Mouse (Mus musculus) MEL (cell line): ENCODE measurements around the gene Psmg3. TPM values are rescaled to one million over a fixed set of nuclear protein-coding genes. Genes with fewer than 3 reads are reported as not detected.

Source experiments
- DNase-seq: peaks from one replicate; pipeline ENCODE4 v3.0.0; 2011; ENCODE audit warnings: low read depth, low spot score
- H3K27ac ChIP-seq: 2 replicates; pipeline ENCODE4 v1.5.1; 2012; ENCODE audit warnings: low read depth, mild to moderate bottlenecking, control low read depth, low read length, moderate library complexity; ENCODE audit not compliant: control insufficient read depth
- H3K27me3 ChIP-seq, 2 experiments: fragments of 150-350 bp in 1 of 2; sonication (generic) in 1 of 2; 2 replicates each; pipeline ENCODE4 v1.6.1; 2012; ENCODE audit warnings: low read length in 2 of 2, mild to moderate bottlenecking in 2 of 2, improper control_type of control experiment in 1 of 2, moderate library complexity in 1 of 2; ENCODE audit not compliant: insufficient read depth in 2 of 2, control insufficient read depth in 1 of 2
- H3K36me3 ChIP-seq, 2 experiments: 2 replicates each; pipeline ENCODE4 v1.6.1; 2012 to 2014; ENCODE audit warnings: low read length in 2 of 2, improper control_type of control experiment in 1 of 2, inconsistent platforms in 1 of 2, mild to moderate bottlenecking in 1 of 2; ENCODE audit not compliant: insufficient read depth in 2 of 2, control insufficient read depth in 1 of 2
- H3K4me1 ChIP-seq, 2 experiments: fragments of 150-350 bp in 1 of 2; sonication (generic) in 1 of 2; 2 replicates each; pipeline ENCODE4 v1.6.1; 2012; ENCODE audit warnings: low read length in 2 of 2, improper control_type of control experiment in 1 of 2, mild to moderate bottlenecking in 1 of 2; ENCODE audit not compliant: insufficient read depth in 2 of 2, control insufficient read depth in 1 of 2
- H3K4me3 ChIP-seq, 2 experiments: fragments of 150-350 bp in 1 of 2; sonication (generic) in 1 of 2; 2 replicates each; pipeline ENCODE4 v1.5.1; 2012; ENCODE audit warnings: low read depth in 2 of 2, low read length in 2 of 2, mild to moderate bottlenecking in 2 of 2, moderate library complexity in 2 of 2, control low read depth in 1 of 2, improper control_type of control experiment in 1 of 2; ENCODE audit not compliant: control insufficient read depth in 1 of 2, insufficient read depth in 1 of 2
- H3K79me2 ChIP-seq: 2 replicates; pipeline ENCODE4 v1.6.1; 2012; ENCODE audit warnings: mild to moderate bottlenecking, low read length, moderate library complexity; ENCODE audit not compliant: control insufficient read depth, poor library complexity, insufficient read depth
- H3K9ac ChIP-seq: 2 replicates; pipeline ENCODE4 v1.6.1; 2012; ENCODE audit warnings: low read depth, mild to moderate bottlenecking, control low read depth, low read length, moderate library complexity; ENCODE audit not compliant: control insufficient read depth, poor library complexity, severe bottlenecking
- H3K9me3 ChIP-seq: fragments of 150-350 bp; sonication (generic); replicated peaks from 2 replicates; pipeline ENCODE4 v1.6.1; 2012; ENCODE audit warnings: mild to moderate bottlenecking, low read length, improper control_type of control experiment, moderate library complexity; ENCODE audit not compliant: insufficient read depth
- BHLHE40 ChIP-seq: IDR thresholded peaks from 2 replicates; pipeline ENCODE4 v1.6.1; 2012; ENCODE audit warnings: low read depth, mild to moderate bottlenecking, inconsistent platforms, low read length, improper control_type of control experiment, borderline replicate concordance
- CHD1 ChIP-seq: IDR thresholded peaks from 2 replicates; pipeline ENCODE4 v1.6.1; 2012; ENCODE audit warnings: low read depth, mild to moderate bottlenecking, inconsistent platforms, low read length, improper control_type of control experiment
- CHD2 ChIP-seq: IDR thresholded peaks from 2 replicates; pipeline ENCODE4 v1.6.1; 2011; ENCODE audit warnings: low read length, improper control_type of control experiment
- CTCF ChIP-seq, 3 experiments: IDR thresholded peaks in 2 of 3; conservative IDR thresholded peaks in 1 of 3; 2 replicates each; pipeline ENCODE4 v1.5.1; 2011 to 2012; ENCODE audit warnings: low read length in 3 of 3, low read depth in 2 of 3, mild to moderate bottlenecking in 2 of 3, improper control_type of control experiment in 1 of 3, inconsistent platforms in 1 of 3, mixed read lengths in 1 of 3, moderate library complexity in 1 of 3; ENCODE audit not compliant: control insufficient read depth in 1 of 3, insufficient read depth in 1 of 3, poor library complexity in 1 of 3, severe bottlenecking in 1 of 3
- E2F4 ChIP-seq: IDR thresholded peaks from 2 replicates; pipeline ENCODE4 v1.6.1; 2011; ENCODE audit warnings: low read depth, low read length, improper control_type of control experiment, borderline replicate concordance
- ELF1 ChIP-seq: IDR thresholded peaks from 2 replicates; pipeline ENCODE4 v1.6.1; 2014; ENCODE audit warnings: low read depth, mild to moderate bottlenecking, inconsistent platforms, low read length, improper control_type of control experiment, moderate library complexity
- EP300 ChIP-seq, 2 experiments: IDR thresholded peaks; 2 replicates each; pipeline ENCODE4 v1.6.1; 2011; ENCODE audit warnings: improper control_type of control experiment in 2 of 2, low read length in 2 of 2, low read depth in 1 of 2, mild to moderate bottlenecking in 1 of 2
- ETS1 ChIP-seq: IDR thresholded peaks from 2 replicates; pipeline ENCODE4 v1.6.1; 2012; ENCODE audit warnings: low read depth, mild to moderate bottlenecking, inconsistent platforms, low read length, improper control_type of control experiment, moderate library complexity
- GATA1 ChIP-seq: IDR thresholded peaks from 2 replicates; pipeline ENCODE4 v1.6.1; 2011; ENCODE audit warnings: low read depth, low read length, improper control_type of control experiment
- HCFC1 ChIP-seq: IDR thresholded peaks from 2 replicates; pipeline ENCODE4 v1.6.1; 2012; ENCODE audit warnings: low read depth, mild to moderate bottlenecking, inconsistent platforms, low read length, improper control_type of control experiment, moderate library complexity
- JUND ChIP-seq: IDR thresholded peaks from 2 replicates; pipeline ENCODE4 v1.6.1; 2011; ENCODE audit warnings: low read depth, mild to moderate bottlenecking, improper control_type of control experiment, low read length
- MAFK ChIP-seq: IDR thresholded peaks from 2 replicates; pipeline ENCODE4 v1.6.1; 2011; ENCODE audit warnings: low read depth, mild to moderate bottlenecking, low read length, improper control_type of control experiment, borderline replicate concordance
- MAX ChIP-seq: IDR thresholded peaks from 2 replicates; pipeline ENCODE4 v1.6.1; 2011; ENCODE audit warnings: low read length, improper control_type of control experiment
- MYB ChIP-seq: IDR thresholded peaks from 2 replicates; pipeline ENCODE4 v1.6.1; 2011; ENCODE audit warnings: mild to moderate bottlenecking, low read depth, low read length, improper control_type of control experiment
- NELFE ChIP-seq: IDR thresholded peaks from 2 replicates; pipeline ENCODE4 v1.6.1; 2011; ENCODE audit warnings: low read depth, low read length, improper control_type of control experiment
- NRF1 ChIP-seq: IDR thresholded peaks from 2 replicates; pipeline ENCODE4 v1.6.1; 2014; ENCODE audit warnings: low read depth, mild to moderate bottlenecking, inconsistent platforms, low read length, improper control_type of control experiment, moderate library complexity; ENCODE audit not compliant: poor library complexity, insufficient read depth, severe bottlenecking
- POLR2A ChIP-seq, 2 experiments: IDR thresholded peaks; 2 replicates each; pipeline ENCODE4 v1.6.1; 2011 to 2012; ENCODE audit warnings: low read length in 2 of 2, mild to moderate bottlenecking in 2 of 2, control low read depth in 1 of 2, improper control_type of control experiment in 1 of 2, low read depth in 1 of 2, moderate library complexity in 1 of 2; ENCODE audit not compliant: control insufficient read depth in 1 of 2, insufficient read depth in 1 of 2, poor library complexity in 1 of 2
- POLR2AphosphoS2 ChIP-seq: IDR thresholded peaks from 2 replicates; pipeline ENCODE4 v1.6.1; 2011; ENCODE audit warnings: low read length, improper control_type of control experiment
- POLR2AphosphoS5 ChIP-seq: IDR thresholded peaks from 2 replicates; pipeline ENCODE4 v1.6.1; 2012; ENCODE audit warnings: low read depth, borderline replicate concordance, mild to moderate bottlenecking, inconsistent platforms, low read length, moderate library complexity, mixed read lengths
- RAD21 ChIP-seq: IDR thresholded peaks from 2 replicates; pipeline ENCODE4 v1.6.1; 2011; ENCODE audit warnings: mild to moderate bottlenecking, low read depth, low read length, improper control_type of control experiment
- RCOR1 ChIP-seq: IDR thresholded peaks from 2 replicates; pipeline ENCODE4 v1.6.1; 2012; ENCODE audit warnings: low read depth, mild to moderate bottlenecking, inconsistent platforms, low read length, improper control_type of control experiment
- SMC3 ChIP-seq: IDR thresholded peaks from 2 replicates; pipeline ENCODE4 v1.6.1; 2011; ENCODE audit warnings: low read depth, low read length, improper control_type of control experiment
- TCF12 ChIP-seq: IDR thresholded peaks from 2 replicates; pipeline ENCODE4 v1.6.1; 2014; ENCODE audit warnings: low read depth, mild to moderate bottlenecking, inconsistent platforms, low read length, improper control_type of control experiment, moderate library complexity
- UBTF ChIP-seq: IDR thresholded peaks from 2 replicates; pipeline ENCODE4 v1.6.1; 2012; ENCODE audit warnings: low read depth, mild to moderate bottlenecking, inconsistent platforms, low read length, improper control_type of control experiment, moderate library complexity, borderline replicate concordance; ENCODE audit not compliant: insufficient read depth
- USF1 ChIP-seq: IDR thresholded peaks from 2 replicates; pipeline ENCODE4 v1.6.1; 2014; ENCODE audit warnings: low read depth, mild to moderate bottlenecking, inconsistent platforms, low read length, improper control_type of control experiment, moderate library complexity
- ZC3H11A ChIP-seq: IDR thresholded peaks from 2 replicates; pipeline ENCODE4 v1.6.1; 2012; ENCODE audit warnings: low read depth, mild to moderate bottlenecking, inconsistent platforms, low read length, improper control_type of control experiment
- ZKSCAN1 ChIP-seq: IDR thresholded peaks from 2 replicates; pipeline ENCODE4 v1.6.1; 2012; ENCODE audit warnings: low read depth, mild to moderate bottlenecking, inconsistent platforms, low read length, improper control_type of control experiment, moderate library complexity
- ZMIZ1 ChIP-seq: IDR thresholded peaks from 2 replicates; pipeline ENCODE4 v1.6.1; 2012; ENCODE audit warnings: low read depth, mild to moderate bottlenecking, inconsistent platforms, low read length, improper control_type of control experiment, moderate library complexity
- ZNF384 ChIP-seq: IDR thresholded peaks from 2 replicates; pipeline ENCODE4 v1.6.1; 2012; ENCODE audit warnings: low read depth, mild to moderate bottlenecking, inconsistent platforms, low read length, improper control_type of control experiment
- polyA plus RNA-seq, 2 experiments: library from polyadenylated mRNA; stranded (reverse) in 1 of 2; unstranded in 1 of 2; fragments of >175 nt in 1 of 2; fragments of >200 nt in 1 of 2; gene quantifications; 2 replicates each; pipeline versions ENCODE4 v1.2.1 to v1.2.4; 2012; ENCODE audit warnings: low replicate concordance in 2 of 2, low read depth in 1 of 2; ENCODE audit not compliant: insufficient read length in 2 of 2, insufficient read depth in 1 of 2, missing spikeins in 1 of 2
- total RNA-seq: library from RNA; depleted of rRNA; stranded (reverse); fragments of 300-350 nt; gene quantifications from 2 replicates; pipeline ENCODE4 v1.2.3, GENCODE M21; 2012

Psmg3 gene
- total and polyA plus RNA-seq, 3 experiments = 75.4 to 81.9 TPM; not detected in 1

GRCm38 (mm10) chr5:139794137-139794536, 32.5 kb downstream of the Psmg3 start:
- Histone ChIP-seq H3K36me3 (peaks cover 0 to 12% of the 10 kb centered on the region in 2 experiments; a peak in 3 of 4 replicates), H3K79me2 (peaks cover 68% of the 10 kb centered on the region), H3K27ac (peak overlapping the region; percentile 91), H3K4me3 (peak overlapping the region; percentile 23 to 78), H3K4me1 (peaks cover 7 to 24% of the 10 kb centered on the region in 2 experiments), H3K27me3 (no peaks in the 10 kb centered on the region), H3K9ac (peak overlapping the region; percentile 6)
- DNase-seq = no peak
- TF ChIP-seq GATA1 (no peak), CHD1 (0 out of 2 replicates have a peak, but pooled peaks have one; percentile 16)
- TF ChIP-seq, all 39 proteins: peak for 1
- H3K9me3 ChIP-seq = no peaks in the 10 kb centered on the region

GRCm38 (mm10) chr5:139793338-139794089, 33.2 kb downstream of the Psmg3 start:
- H3K9me3 ChIP-seq = no peaks in the 10 kb centered on the region
- H3K27ac ChIP-seq = peak overlapping the region; percentile 91
- peaks cover 0 to 12% of the 10 kb centered on the region in 2 experiments; a peak in 3 of 4 replicates for H3K36me3 ChIP-seq
- DNase-seq = peak; percentile 84
- H3K79me2 ChIP-seq = peaks cover 68% of the 10 kb centered on the region
- no peaks in the 10 kb centered on the region for H3K27me3 ChIP-seq
- peak overlapping the region; percentile 78 to 94 for H3K4me3 ChIP-seq
- H3K4me1 ChIP-seq = peaks cover 7 to 24% of the 10 kb centered on the region in 2 experiments
- H3K9ac ChIP-seq = peak overlapping the region; percentile 97
- TF ChIP-seq CHD2 (no peak), RCOR1 (no peak), HCFC1 (peak; percentile 45; the same call in 1 of the 2 replicates), MAFK (no peak), MYB (no peak), ETS1 (peak; percentile 58), CHD1 (0 out of 2 replicates have a peak, but pooled peaks have one; percentile 46), MAX (peak; percentile 62), ZNF384 (no peak), POLR2AphosphoS2 (no peak), BHLHE40 (peak; percentile 40; the same call in 1 of the 2 replicates), UBTF (no peak), POLR2A (IDR thresholded peaks at IDR 0.05; ENCODE audit: control insufficient read depth in 1 of 2, insufficient read depth in 1 of 2, low read depth in 1 of 2, low read length in 2 of 2, poor library complexity in 1 of 2) (0 out of 4 replicates have a peak, but pooled peaks of 1 of the 2 experiments have one; percentile 25), USF1 (0 out of 2 replicates have a peak, but pooled peaks have one; percentile 4), ZC3H11A (no peak), RAD21 (no peak), NRF1 (no peak), TCF12 (0 out of 2 replicates have a peak, but pooled peaks have one; percentile 31), E2F4 (no peak), ELF1 (0 out of 2 replicates have a peak, but pooled peaks have one; percentile 7), EP300 (IDR thresholded peaks at IDR 0.05; ENCODE audit: low read depth in 1 of 2, low read length in 2 of 2) (peak; percentile 3 to 55; a peak in 3 of 4 replicates), ZKSCAN1 (no peak), POLR2AphosphoS5 (no peak), SMC3 (no peak), ZMIZ1 (no peak), NELFE (no peak), CTCF (IDR thresholded peaks at IDR 0.05 in 2 of 3, conservative IDR thresholded peaks at IDR 0.05 in 1 of 3; ENCODE audit: control insufficient read depth in 1 of 3, insufficient read depth in 1 of 3, low read depth in 2 of 3, low read length in 3 of 3, poor library complexity in 1 of 3, severe bottlenecking in 1 of 3) (no peak), JUND (no peak)
